Mouse (Mus musculus): ENCODE data around the gene B3glct. TPM values are rescaled to one million over a fixed set of nuclear protein-coding genes. Genes with fewer than 3 reads are reported as not detected.

The B3glct gene
- 3.8 and 4.8 TPM in 2 replicates for polyA plus RNA-seq (2021; fragmentation: Nextera tagmentation)
- long read RNA-seq, experiment 1, full-length matches to known transcripts = 3 of 10 reads
- long read RNA-seq, experiment 1, partial matches to known transcripts = 2 of 10 reads
- long read RNA-seq, experiment 1, other reads (novel, unspliced or antisense) = 5 of 10 reads
- long read RNA-seq, experiment 2, full-length matches to known transcripts = 16 of 22 reads
- long read RNA-seq, experiment 2, partial matches to known transcripts = 1 of 22 reads
- long read RNA-seq, experiment 2, other reads (novel, unspliced or antisense) = 5 of 22 reads

GRCm38 (mm10) chr5:149678100-149678989, at the start of gene B3glct:
TSS of gene B3glct (plus strand) at chr5:149678230.

GRCm38 (mm10) chr5:149636075-149636920, 41.7 kb upstream of the B3glct start, which contains the start of gene Hsph1:
TSS of gene Hsph1 (minus strand) at chr5:149636376.

Other genes with a start within 250 kb of the B3glct start
- 0.40 and 0.60 TPM in 2 replicates for gene Tex26, start 238.6 kb upstream of the B3glct start, polyA plus RNA-seq (2021; fragmentation: Nextera tagmentation)
- 0.85 and 1.2 TPM in 2 replicates for gene Wdr95, start 149.6 kb upstream of the B3glct start, polyA plus RNA-seq (2021; fragmentation: Nextera tagmentation)
- gene Hsph1, start 41.9 kb upstream of the B3glct start, polyA plus RNA-seq (2021; fragmentation: Nextera tagmentation) = 152 and 153 TPM in 2 replicates